Mouse (Mus musculus) hematopoietic stem cell, adult 5-6 weeks (primary cell): ENCODE data around the gene Acin1. TPM values are rescaled to one million over a fixed set of nuclear protein-coding genes. Genes with fewer than 3 reads are reported as not detected.
"Not testable (repeated sequence)": the region's sequence is repeated elsewhere in the genome, so short reads cannot be mapped to it uniquely, and the experiment has no call there.

Experiments used
- ATAC-seq, 2 experiments: fragments of 125-278 bp in 1 of 2; replicated peaks in 1 of 2; 2 replicates each; pipeline ENCODE4 v1.8.0; 2016 to 2017; ENCODE audit warnings: inconsistent platforms in 2 of 2, mild to moderate bottlenecking in 2 of 2, moderate number of reproducible peaks in 2 of 2, low read depth in 1 of 2, moderate TSS enrichment in 1 of 2; ENCODE audit not compliant: low FRiP score in 2 of 2, poor library complexity in 2 of 2, severe bottlenecking in 2 of 2, insufficient read depth in 1 of 2, low TSS enrichment in 1 of 2
- total RNA-seq: library from RNA; stranded (forward); fragments of 172-1452, 232-1000 nt; gene quantifications from 2 replicates; pipeline ENCODE4 v1.2.3, GENCODE M21; 2017

Gene Acin1
- total RNA-seq, 1 experiment from 2014 or later: 357 TPM

GRCm38 (mm10) chr14:54630583-54631239 lies 56.0 kb downstream of the Acin1 start:
- ATAC-seq: no peak; a peak in 1 of 4 replicates

GRCm38 (mm10) chr14:54629797-54630196 lies 56.9 kb downstream of the Acin1 start:
- no peak for ATAC-seq

- no peak for ATAC-seq
These were observed 58.6 kb downstream of the Acin1 start for GRCm38 (mm10) chr14:54628103-54628502.

GRCm38 (mm10) chr14:54624976-54625375 lies 61.8 kb downstream of the Acin1 start:
- no peak for ATAC-seq

DNA sequence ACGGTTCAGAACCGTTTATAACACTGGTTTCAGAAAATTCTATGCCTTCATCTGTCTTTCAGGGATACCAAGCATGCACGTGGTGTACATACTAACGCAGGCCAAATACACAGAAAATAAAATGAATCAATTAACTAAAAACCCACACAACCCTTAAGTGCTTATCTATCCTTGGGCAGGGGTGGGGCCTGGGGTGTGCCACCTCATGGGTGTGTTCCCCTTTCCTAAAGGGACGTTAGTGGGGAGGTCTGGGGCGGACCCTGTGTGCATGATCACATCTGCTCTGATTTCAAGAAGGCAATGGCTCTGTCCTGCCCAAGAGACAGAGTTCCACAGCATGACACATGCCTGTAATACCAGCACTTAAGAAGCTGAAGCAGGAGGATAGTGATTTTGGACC lies 63.4 kb downstream of the Acin1 start:
- no peak for ATAC-seq

DNA sequence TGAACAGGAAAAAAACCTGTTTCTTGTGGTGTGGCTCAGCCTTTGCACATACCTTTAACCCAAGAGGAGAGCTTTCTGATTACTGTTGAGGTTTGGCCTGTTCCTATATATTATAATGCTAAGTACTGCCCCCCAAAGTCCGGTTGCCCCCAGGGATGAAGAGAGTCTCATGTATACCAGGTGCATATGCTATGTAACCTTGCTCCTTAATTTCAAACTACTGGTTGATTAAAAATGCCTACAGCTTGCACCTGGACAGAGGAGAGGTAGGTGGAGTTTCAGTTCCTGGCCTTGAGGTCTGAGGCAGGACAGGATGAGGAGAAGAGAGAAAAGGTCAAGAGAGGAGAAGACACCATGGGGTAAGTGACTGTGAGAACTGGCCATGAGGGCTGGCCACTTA lies 65.6 kb downstream of the Acin1 start, which contains the start of gene Psmb11:
TSS of gene Psmb11 (plus strand) at position 301 of the 400 bp plus-strand sequence.
- no peak for ATAC-seq

DNA sequence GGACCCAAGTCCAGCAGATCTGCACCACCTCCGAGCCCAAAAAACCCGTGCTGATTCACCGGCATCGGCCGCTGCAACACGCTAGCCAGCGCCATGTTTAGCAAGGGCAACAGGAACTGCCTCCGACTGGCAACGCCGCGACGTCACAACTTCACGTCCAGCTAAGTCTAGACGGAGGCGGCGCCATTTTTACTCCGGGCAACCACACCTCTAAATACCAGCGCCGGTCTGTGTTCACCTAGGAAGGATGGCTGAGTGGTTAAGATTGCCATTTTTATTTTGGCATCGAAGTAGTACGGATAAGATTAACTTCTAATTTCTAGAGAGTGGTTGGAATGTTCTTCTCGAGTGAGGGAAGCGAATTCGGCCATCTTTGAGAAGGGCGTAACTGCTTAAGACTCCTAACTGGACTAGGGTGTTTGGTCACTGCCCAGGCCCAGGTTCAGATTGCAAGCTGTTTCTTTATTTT lies 68.8 kb downstream of the Acin1 start, which contains the start of gene Psmb5:
TSS of gene Psmb5 (minus strand) at position 126 of the 469 bp plus-strand sequence.
- ATAC-seq: peak; percentile 93 to 98

- ATAC-seq: peak; percentile 18 to 24; a peak in 1 of 4 replicates
These were observed 69.4 kb downstream of the Acin1 start for GRCm38 (mm10) chr14:54617152-54617896.

DNA sequence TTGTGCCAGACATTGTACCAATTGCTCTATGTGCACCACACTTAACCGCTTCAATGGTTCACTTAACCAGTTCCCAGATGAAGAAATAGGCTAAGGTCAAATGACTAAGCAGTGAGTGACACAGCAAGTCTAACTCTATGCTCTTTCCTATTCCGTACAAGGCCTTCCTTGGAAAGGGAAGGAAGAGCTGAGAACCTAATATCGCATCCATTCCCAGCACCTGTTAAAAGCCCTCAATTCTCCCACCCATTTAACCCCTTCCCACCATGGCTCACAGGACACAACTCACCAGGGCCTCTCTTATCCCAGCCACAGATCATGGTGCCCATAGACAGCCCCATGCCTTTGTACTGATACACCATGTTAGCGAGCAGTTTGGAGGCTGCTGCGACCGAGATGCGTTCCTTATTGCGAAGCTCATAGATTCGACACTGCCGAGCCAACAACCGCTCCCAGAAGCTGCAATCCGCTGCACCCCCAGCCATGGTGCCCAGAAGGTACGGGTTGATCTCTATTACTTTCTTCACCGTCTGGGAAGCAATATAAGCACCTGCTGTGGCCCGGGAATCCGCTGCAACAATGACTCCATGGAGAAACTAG lies 70.4 kb downstream of the Acin1 start:
- no peak for ATAC-seq

DNA sequence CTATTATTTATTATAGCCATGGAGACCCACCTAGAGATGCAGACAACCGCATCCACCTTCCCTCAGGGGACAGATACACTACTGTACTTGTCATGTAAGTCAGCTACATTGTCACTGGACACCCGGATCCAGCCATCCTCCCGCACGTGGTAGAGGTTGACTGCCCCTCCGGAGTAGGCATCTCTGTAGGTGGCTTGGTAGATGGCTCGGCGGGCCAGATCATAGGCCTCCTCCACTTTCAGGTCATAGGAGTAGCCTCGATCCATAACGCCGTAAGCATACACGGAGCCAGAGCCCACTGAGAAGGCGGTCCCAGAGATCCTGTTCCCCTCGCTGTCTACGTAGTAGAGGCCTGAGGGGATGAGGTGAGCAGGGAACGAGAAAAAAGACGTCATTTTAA lies 72.6 kb downstream of the Acin1 start:
- not testable (repeated sequence) for ATAC-seq

- no peak for ATAC-seq
These were observed 76.1 kb downstream of the Acin1 start for GRCm38 (mm10) chr14:54610648-54611047.

DNA sequence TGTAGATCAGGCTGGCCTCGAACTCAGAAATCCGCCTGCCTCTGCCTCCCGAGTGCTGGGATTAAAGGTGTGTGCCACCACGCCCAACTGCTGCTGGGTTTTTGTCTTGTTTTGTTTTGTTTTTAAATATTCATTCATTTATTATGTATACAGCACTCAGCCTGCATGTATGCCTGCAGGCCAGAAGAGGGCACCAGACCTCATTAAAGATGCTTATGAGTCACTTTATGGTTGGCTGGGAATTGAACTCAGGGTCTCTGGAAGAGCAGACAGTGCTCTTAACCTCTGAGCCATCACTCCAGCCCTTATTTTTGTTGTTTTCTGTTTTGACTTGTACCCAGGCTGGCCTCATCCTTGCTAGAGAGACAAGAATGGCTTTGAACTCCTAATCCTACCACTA lies 76.8 kb downstream of the Acin1 start:
- no peak for ATAC-seq

DNA sequence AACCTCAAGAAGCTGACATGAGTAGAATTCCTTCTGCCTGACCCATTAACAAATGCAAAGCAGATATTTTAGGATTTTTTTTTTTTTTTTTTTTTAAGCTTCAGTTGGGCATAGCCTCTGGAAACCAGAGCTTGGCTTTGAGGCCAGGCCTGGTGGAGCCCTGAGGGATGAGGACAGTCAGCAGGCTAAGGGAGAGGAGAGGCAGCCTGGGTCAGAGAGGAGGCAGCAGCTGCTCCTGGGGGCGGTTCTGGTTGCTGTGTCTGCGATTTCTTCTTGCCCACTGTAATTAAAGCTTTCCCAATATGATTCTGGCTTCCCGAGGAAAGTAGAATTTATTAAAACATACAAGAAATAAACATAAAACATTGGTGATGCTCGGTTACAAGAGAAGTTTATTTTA lies 77.5 kb downstream of the Acin1 start:
- ATAC-seq: no peak

DNA sequence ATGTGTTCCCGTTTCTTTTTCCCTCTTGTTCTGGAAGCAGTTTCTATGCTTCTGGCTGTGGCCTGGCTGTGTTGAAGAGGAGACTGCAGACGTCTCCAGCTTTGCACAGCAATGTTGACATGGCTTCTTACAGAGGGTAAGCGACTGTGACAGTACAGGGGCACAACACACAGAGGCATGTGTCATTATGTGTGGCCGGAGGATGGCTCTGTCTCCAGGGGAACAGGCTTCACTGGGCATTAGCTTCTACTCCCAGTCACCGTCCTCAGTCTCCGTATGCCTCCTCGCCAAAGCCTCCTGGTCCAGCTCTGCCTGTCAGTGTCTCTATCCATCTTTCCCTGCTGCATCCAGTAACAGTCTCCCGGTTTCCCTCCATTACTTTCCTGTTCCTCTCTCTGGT lies 79.5 kb downstream of the Acin1 start:
- no peak for ATAC-seq

DNA sequence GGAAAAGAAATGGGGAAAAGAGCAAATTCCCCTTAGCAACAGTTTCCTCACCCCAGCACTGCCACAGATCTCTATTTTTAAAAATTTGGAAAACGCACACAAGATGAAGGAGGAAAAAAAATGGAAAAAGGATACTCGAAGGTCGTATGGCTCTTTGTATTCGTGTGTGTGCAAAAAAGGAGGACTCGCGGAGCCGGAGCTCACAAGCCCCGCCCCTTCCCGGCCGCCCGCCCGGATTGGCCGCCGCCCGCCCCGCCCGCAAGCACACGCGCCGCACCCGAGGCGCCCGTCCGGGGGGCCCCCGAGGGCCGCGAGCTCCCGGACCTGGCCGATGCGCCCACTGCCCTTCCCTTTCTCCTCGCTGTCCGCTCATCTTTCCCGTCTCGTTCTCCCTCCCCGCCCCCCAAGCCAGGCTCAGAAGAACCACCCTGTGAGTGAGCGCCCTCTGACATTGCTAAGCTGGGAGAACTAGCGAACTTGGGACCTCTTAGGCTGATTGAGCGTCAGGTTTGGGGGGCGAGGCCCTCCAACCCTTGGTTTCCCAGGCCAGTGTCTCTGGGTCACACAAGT lies 80.9 kb downstream of the Acin1 start, which contains the start of gene 4931414P19Rik:
TSS of gene 4931414P19Rik (minus strand) at position 242 of the 570 bp plus-strand sequence.
- ATAC-seq: 0 out of 4 replicates have a peak, but pooled peaks of 1 of the 2 experiments have one; percentile 17

DNA sequence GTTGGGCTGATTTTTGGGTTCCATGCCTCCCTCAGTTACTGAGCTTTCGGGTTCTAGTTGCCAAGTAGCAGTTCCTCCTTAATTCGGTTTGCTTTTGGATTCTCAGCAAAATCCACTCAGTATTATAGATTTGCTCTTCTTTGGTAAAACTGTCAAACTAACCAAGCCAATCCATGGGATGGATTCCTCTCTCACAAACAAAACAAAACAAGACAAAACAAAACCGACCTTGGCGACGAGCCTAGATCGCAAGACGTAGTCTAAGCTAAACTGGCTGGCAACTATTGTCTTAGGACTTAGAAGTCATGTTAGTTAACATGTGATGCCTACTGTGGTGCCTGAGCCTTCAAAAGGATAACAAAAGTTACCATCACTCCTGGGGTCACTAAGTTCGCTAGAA lies 83.0 kb downstream of the Acin1 start:
- no peak for ATAC-seq

- peak; percentile 99 to 100 for ATAC-seq
These were observed 83.6 kb downstream of the Acin1 start for GRCm38 (mm10) chr14:54603038-54603654.
